Mouse (Mus musculus): ENCODE data around the gene Ing1.

GRCm38 (mm10) chr8:11518676-11519075, 36.7 kb upstream of the Ing1 start:
- TF ChIP-seq CTCF (IDR thresholded peaks at IDR 0.05; ENCODE audit: low read depth) (no peak), EP300 (IDR thresholded peaks at IDR 0.05; ENCODE audit: low read depth) (no peak)
